Mouse (Mus musculus) T-helper 1 cell (primary cell): Measurements from ENCODE around the gene Jund.

ENCODE experiments used
- in situ Hi-C: fragments of 300-600 bp; cut with MboI, MseI; formaldehyde crosslinking; loops from one replicate; pipeline ENCODE4 v1.15.1; 2025; ENCODE audit warnings: high pct_unique_total_duplicates

Jund gene

DNA sequence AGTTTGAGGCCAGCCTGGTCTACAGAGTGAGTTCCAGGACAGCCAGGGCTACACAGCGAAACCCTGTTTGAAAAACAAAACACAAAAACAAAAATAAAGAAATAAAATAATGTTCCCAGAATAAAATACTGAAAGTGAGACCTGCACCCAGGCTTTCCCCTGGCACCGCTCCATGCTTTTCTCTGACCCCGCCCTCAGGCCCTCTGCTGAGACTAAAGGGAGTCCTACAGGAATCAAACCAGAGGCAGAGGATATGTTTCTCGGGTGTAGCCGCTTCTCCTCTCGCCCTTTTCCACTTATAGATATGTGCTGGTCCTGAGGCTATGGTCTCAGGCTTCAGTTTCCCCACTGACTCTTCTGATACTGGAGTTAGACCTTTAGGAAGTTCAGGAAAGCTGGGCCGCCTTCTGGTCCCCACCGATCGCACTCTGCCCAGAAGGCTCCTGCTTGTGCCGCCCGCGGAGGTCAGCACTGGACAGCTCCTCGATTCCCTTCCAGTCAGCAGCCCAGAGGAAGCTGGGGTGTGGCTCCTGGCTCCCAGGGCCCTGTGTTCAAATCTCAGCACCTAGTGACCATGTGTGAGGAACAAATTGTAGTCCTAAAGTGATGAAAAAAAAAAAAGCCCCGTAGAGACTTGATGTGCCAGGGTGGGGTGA, 27.2 kb downstream of the Jund start:
- in situ Hi-C loops: no loop called here

DNA sequence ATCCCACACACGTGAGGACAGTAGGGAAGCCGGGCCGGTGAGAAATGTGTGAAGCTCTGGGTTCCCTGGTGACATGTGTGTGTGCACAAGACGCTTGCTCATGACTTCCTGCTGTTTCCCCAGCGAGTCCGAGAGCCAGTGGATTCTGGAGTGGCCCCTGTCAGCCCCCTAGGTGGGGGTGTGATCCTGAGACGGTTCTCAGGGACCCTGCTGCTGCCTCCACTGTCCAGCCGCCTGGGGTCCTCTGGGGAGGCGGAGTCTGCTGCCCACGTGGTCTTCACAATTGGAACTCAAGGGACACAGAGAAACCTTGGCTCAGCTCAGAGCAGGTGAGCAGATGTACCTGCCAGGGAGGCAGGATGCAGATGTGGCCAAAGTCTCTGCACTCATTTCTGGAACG, 28.0 kb downstream of the Jund start:
- in situ Hi-C loops: no loop called here

DNA sequence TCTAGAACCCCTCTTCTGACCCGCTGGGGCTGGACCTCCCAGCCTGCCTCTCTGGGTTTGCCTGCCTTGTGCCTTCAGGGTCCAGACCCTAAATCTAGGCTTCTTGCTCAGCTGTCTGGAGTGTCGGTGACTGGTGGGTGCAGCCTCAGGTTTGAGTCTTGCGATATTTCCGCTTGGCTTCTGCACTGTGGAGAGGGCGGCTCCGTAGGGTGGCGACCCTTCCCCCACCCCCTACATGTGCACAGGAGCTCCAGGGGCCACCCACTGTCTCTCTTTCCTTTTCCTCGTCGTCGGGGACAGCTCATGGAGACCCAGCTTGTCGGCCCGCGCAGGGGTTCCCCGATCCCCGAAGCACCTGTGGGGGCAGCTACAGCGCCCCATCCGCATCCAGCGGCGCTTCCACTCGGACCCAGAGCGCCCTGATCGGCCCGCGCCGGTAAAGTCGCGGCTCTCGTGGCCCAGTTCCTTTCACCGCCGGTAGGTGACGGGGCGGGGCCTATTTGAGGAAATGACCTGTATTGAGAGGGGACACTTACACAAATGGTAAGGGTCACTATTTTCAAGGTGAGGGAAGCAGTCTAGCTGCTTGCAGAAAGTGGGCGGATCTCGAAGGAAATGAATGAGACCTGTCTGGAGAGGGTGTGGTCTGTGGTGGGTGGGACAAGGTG, 31.2 kb downstream of the Jund start:
- in situ Hi-C loops: loop anchor here (10.0 kb wide), 1 partner anchor 235 kb away; no protein-coding TSS in a partner anchor

DNA sequence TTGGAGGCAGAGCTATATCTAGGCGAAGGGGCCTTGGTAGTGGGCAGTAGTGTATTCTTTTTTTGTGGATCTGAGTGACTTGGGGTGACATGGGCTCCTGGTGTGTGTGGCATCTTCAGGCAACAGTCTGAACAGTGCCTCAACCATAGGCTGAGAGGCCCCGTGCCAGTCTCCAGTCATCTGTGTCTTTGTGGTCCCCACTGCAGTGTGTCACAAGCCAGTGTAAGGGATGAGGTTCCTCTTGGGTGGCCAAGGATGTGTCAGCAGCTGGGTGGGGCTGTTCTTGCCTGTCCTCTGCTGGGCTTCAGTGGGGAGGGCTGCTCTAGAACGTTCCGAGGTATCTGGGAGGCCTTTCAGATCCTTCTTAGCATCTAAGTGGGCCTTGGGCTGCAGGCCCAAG, 32.2 kb downstream of the Jund start:
- in situ Hi-C loops: loop anchor here (10.0 kb wide), 1 partner anchor 234 kb away; no protein-coding TSS in a partner anchor

DNA sequence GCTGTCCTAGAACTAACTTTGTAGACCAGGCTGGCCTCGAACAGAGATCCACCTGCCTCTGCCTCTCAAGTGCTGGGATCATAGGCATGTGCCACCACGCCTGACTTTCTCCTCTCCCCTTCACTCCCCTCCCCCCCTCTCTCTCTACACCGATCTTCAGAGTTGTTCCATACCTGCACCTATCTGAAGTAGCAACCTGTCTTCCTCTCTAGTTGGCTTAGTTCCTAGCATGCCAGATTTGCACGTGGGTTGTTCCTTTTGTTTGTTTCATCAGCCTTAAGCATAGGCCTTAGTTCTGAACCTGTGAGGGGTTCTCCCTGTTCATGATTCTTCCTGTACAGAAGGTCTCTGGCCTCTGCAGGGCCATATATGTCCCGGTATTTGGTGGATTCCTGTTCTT, 39.0 kb downstream of the Jund start:
- in situ Hi-C loops: loop anchor here (10.0 kb wide), 1 partner anchor 227 kb away; no protein-coding TSS in a partner anchor

DNA sequence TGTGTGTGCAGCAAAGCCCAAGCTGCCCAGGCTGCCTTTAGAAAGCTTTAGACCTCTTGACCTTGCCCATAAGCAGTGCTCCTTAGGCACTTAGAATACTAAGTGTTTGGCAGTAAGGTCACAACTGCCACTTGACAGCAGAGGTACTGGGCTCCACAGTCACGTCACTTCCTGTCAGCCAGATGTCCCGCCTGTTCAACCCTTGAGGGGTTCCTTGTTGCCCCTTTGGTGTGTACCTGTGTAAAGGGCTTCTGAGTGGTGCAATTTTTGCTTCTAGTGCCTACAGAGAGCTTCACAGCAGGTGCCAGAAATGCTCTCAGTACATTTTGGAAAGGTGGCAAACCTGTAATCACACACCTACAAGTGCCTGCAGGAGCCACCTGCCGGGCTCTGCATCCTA, 39.5 kb downstream of the Jund start:
- in situ Hi-C loops: loop anchor here (10.0 kb wide), 1 partner anchor 227 kb away; no protein-coding TSS in a partner anchor

DNA sequence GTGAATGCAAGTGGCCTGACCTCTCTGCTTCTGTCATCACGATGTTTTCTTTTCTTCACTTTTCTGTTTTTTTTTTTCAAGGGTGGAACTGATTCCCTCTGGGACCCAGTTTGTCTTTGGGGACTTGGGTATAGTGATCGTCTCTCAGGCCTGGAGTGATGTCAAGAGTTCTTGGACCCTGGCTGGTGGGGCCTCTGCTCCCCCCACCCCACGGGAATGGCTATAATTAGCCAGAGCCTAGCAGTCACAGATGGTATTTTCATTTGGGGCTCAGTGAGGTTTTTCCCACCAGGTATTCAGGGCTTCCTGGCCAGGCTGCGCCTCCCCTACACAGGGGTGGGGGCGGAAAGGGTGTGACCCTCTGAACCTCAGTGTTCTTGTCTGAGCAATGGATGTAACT, 42.9 kb downstream of the Jund start:
- in situ Hi-C loops: no loop called here

DNA sequence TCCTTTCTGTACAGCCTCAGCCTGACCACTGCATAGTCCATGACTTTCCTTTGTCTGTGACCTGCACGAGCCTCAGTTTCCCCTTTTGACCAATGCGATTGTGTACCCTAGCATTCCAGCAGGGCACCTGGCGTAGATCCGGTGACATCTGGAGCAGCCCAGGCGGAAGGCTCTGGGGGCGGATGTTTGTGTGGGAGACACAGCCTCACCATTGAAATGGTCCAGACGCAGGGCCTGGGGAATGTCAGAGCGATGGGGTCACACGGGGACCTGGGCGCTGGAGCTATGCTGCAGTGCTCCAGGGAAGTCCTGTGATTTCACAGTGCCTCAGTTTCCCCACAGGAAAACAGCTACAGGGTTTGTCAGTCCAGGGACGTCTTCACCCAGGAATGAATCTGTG, 43.4 kb downstream of the Jund start:
- in situ Hi-C loops: no loop called here

DNA sequence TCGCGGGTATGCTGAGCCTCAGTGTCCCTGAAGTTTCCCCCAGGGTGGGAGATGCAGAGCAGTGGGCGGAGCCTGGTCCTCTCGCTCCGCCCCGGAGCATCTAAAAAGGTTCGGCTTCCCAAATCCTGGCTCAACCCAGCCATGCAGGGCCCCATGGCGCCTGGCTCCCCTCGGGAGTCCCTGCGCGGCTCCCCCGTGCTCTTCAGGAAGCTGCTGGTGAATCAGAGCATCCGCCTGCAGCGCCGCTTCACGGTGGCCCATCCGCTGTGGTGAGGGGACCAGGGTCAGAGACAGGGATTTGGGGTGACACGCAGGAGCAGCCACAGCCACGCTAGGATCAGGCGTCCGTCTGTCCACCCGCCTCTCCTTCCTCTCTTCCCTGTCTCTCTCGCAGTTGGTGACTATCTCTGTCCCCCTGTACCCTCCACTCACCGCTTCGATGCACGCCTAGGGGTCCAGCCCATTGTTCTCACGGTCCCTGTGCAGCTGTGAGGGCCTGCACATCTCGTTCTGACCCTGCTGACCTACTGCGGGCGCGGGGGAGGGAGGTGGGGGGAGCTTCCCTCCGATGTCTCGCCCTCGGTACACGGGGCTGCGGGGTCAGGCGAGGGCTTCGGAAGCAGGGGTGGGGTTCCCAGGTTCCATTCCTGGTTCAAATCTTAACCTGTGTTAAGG, 44.4 kb downstream of the Jund start:
- in situ Hi-C loops: no loop called here

DNA sequence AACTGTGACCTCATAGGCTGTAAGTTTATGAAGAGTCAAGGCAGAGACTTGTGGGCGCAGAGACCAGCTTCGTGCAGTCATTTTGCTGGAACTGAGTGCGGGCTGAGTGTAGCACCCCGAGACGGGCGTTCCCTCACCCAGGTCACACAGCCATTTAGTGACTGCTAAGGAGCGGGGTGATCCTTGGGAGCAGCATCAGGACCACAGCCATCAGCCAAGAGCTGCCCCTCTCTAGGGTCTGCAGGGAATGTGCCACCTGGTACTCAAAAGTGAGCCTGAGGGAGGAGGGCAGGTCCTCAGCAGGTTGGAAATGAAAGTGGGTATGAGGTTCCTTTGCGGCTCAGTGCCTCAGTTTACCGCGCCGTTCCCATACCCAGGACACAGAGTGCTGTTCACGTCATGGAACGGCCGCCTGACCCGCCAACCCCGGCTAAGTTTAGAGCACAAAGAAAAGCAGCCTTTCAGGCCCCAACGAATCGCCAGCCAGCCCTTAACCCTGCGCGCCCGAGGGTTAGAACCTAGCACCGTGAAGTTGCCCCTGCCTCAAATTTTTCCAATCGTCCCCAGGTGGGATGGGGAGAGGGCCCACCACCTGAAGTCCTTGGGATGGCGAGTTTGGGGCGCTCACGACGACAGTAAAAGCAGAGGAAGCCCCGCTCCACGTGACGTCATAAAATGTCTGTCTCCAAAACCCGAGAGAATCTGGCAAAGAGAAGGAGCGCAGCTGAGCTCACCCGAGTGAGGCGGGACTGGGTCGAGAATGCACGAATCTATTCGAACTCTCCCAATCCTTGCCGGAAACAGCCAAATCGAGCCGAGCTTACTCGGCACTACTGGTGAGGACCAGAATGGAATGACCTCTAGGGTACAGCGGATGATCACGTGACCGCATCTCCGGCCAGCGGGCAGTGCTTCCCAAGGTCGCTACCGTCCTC, 45.2 kb downstream of the Jund start:
- in situ Hi-C loops: no loop called here

DNA sequence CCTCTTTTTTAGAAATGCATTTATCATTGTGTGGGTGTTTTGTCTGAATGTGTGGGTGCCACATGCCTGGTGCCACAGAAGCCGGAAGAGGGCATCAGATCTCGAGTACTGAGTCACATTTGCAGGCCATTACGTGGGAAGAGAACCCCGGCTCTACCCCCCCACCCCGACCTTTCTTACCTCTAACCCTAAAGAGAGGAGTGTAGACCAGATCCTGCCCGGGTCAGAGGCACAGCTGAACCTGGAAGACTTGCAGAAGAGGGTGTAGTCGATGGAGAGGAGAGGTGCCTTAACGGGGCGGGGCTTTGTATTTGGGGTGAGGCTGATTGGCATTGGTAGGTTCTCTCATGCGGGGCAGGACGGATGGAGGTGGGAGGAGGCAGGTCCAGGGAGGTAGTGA, 46.1 kb downstream of the Jund start:
- in situ Hi-C loops: no loop called here

DNA sequence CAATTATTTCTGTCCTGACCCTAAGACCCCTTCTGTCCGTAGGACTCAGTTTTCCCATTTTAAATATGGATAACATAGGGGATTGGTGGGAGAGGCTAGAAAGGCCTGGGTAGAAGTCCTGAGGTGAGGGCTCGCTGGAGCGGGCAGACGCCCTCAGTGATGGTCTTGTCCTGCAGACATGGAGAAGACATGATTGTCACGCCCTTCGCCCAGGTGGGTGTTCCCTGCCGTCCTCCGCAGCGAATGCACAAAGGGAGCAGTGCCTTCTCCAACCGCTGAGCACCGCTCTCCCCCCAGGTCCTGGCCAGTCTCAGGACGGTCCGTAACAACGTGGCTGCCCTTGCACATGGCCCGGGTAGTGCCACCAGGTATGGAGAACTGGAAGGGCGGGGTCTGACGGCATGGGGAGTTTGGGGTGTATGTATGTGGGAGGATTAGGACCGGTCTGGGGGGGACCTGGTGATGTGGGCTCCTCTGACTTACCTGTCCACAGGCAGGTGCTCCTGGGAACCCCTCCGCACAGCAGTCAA, 47.0 kb downstream of the Jund start:
- in situ Hi-C loops: no loop called here

DNA sequence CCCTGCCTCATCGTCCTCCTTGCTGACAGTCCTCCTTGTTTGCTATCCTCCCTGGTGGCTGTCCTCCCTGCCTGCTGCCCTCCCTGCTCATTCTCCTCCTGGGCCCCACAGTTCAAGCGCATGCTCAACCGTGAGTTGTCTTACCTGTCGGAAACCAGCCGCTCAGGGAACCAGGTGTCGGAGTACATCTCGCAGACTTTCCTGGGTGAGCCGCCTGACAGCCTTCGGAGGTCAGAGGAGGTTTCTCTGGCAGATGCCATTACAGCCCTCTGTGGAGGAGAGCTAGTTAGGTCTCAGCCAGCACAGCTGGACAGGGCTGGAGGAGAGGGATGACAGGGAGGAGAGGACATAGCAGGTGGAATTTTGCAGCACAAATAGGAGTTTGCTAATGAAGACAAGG, 47.9 kb downstream of the Jund start:
- in situ Hi-C loops: no loop called here

DNA sequence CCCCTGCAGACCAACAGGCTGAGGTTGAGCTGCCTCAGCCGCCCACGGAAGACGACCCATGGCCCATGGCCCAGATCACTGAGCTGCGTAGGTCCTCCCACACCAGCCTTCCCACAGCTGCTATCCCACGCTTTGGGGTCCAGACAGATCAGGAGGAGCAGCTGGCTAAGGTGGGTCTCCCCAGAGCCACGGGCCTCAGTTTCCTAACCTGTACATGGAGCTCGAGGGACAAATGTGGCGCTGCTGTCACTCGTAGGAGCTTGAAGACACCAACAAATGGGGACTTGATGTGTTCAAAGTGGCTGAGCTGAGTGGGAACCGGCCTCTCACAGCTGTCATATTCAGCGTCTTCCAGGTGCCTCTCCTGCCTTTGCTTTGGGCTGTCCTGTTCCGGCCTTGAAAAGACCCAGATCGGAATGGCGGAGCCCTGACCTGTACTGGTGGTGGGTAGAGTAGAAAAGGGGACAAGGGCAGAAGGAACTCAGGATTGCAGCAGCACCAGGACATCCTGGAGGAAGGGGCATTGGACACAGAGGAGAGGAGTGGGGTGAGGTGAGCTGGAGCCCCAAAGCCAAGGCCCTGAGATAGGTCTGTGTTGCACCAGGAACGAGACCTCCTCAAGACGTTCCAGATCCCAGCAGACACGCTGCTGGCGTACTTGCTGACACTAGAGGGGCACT, 48.6 kb downstream of the Jund start:
- in situ Hi-C loops: no loop called here

DNA sequence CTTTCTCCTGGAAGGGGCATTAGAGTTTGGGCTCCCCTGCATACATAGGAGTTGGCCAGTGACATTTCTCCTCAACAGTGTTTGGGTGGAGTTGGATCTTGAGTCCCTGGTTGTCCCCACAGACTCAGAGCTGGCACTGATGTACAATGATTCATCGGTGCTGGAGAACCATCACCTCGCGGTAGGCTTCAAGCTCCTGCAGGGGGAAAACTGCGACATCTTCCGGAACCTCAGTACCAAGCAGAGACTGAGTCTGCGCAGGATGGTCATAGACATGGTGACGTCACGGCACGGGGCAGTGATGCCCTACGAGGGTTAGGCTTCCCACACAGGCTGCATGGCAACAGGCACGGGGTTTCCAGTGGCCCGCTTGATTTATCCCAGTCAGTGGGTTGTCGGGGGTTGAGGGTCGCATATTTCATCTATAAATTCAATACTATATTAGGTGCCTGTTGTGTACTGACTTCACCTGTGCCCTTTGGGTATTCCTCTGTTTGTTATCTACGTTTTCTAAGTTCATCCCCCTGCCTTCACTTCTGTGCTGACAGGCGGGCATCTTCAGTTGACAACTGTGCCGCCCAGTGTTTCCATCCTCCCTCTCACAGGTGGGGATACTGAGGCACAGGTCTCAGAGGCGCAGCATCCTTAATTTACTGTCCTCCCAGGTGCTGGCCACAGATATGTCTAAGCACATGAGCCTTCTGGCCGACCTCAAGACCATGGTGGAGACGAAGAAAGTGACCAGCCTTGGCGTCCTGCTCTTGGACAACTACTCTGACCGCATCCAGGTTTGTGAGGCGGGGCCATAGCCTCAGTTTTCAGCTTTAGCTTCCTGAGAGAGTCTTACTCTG, 49.7 kb downstream of the Jund start:
- in situ Hi-C loops: no loop called here

DNA sequence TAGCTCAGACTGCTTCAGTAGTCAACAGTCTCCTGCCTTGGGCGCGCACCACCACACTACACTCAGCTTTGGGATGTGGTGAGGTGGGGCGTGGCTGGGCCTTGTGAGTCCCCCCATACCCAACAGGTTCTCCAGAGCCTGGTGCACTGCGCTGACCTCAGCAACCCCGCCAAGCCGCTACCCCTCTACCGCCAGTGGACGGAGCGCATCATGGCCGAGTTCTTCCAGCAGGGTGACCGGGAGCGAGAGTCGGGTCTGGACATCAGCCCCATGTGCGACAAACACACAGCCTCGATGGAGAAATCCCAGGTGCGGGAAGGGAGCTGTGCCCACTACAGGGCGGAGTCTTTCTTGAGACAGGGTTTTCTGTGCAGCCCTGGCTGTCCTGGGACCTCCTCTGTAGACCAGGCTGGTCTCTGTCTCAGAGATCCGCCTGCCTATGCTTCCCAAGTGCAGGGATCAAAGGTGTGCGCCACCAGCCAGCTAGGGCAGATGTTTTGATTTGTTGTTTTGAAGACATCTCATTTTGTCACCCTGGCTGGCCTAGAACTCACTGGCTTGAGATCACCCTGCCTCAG, 50.4 kb downstream of the Jund start:
- in situ Hi-C loops: no loop called here
